Mouse (Mus musculus) ES-Bruce4 (cell line): ENCODE results near the gene Slc38a8. TPM values are rescaled to one million over a fixed set of nuclear protein-coding genes. Genes with fewer than 3 reads are reported as not detected.

Experiments
- H3K27ac ChIP-seq: 2 replicates; pipeline ENCODE4 v1.5.1; 2012; ENCODE audit warnings: low read length, inconsistent platforms; ENCODE audit not compliant: insufficient read depth
- H3K27me3 ChIP-seq: 2 replicates; pipeline ENCODE4 v1.6.1; 2012; ENCODE audit warnings: mild to moderate bottlenecking, low read length, inconsistent platforms; ENCODE audit not compliant: control insufficient read depth, poor library complexity, insufficient read depth, severe bottlenecking
- H3K36me3 ChIP-seq: 2 replicates; pipeline ENCODE4 v1.6.1; 2012; ENCODE audit warnings: inconsistent platforms, mild to moderate bottlenecking, low read length, moderate library complexity; ENCODE audit not compliant: control insufficient read depth, poor library complexity, insufficient read depth, severe bottlenecking
- H3K4me1 ChIP-seq: one replicate; pipeline ENCODE4 v1.8.1; 2011; ENCODE audit warnings: low read length; ENCODE audit not compliant: control insufficient read depth, insufficient read depth
- H3K4me3 ChIP-seq: 2 replicates; pipeline ENCODE4 v1.5.1; 2011; ENCODE audit warnings: low read depth, mild to moderate bottlenecking, low read length
- H3K9ac ChIP-seq: 2 replicates; pipeline ENCODE4 v1.6.1; 2012; ENCODE audit warnings: low read depth, mild to moderate bottlenecking, inconsistent platforms; ENCODE audit not compliant: poor library complexity, severe bottlenecking
- H3K9me3 ChIP-seq: replicated peaks from 2 replicates; pipeline ENCODE4 v1.6.1; 2012; ENCODE audit warnings: mild to moderate bottlenecking, low read length, inconsistent platforms; ENCODE audit not compliant: control insufficient read depth, poor library complexity, insufficient read depth, severe bottlenecking
- CTCF ChIP-seq: IDR thresholded peaks from one replicate; pipeline ENCODE4 v1.8.1; 2011; ENCODE audit warnings: low read depth, low read length
- EP300 ChIP-seq: IDR thresholded peaks from 2 replicates; pipeline ENCODE4 v1.6.1; 2011; ENCODE audit warnings: low read depth, low read length; ENCODE audit not compliant: insufficient read depth
- POLR2A ChIP-seq: IDR thresholded peaks from one replicate; pipeline ENCODE4 v1.8.1; 2011; ENCODE audit warnings: low read length; ENCODE audit not compliant: insufficient read depth
- polyA plus RNA-seq: library from polyadenylated mRNA; stranded (reverse); fragments of >200 nt; gene quantifications from 2 replicates; pipeline ENCODE4 v1.2.4, GENCODE M21; 2011; ENCODE audit warnings: low read depth; ENCODE audit not compliant: missing spikeins, insufficient read depth, insufficient read length

Gene Slc38a8
- polyA plus RNA-seq, 1 experiment: not detected

DNA sequence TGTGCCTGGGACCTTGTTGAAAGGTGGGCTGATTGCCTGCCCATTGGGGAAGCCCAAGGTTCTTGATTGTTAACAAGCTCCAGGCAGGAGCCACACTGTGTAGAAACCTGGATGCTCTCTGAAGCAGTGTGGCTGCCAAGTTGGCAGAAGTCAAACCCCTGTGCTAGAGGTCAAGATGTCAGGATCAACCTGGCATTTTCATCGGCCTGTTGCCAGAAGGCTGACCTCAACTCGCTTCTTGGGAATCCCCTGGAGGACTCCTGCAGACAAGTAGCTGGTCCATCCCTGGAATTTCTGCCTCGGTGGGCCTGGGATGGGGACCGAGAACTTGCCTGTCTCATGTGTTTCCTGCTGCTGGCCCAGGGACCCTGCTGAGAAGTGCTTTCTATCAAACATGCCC lies 613 bp upstream of the Slc38a8 start:
- H3K9me3 ChIP-seq: no peaks in the 10 kb centered on the region
- no peak overlapping the region for H3K27ac ChIP-seq
- no peak overlapping the region for H3K4me3 ChIP-seq
- no peaks in the 10 kb centered on the region for H3K27me3 ChIP-seq
- no peaks in the 10 kb centered on the region for H3K36me3 ChIP-seq
- H3K9ac ChIP-seq: no peak overlapping the region
- TF ChIP-seq EP300: no peak
- TF ChIP-seq CTCF: no peak
- no peak for TF ChIP-seq POLR2A
- H3K4me1 ChIP-seq: peaks cover 7% of the 10 kb centered on the region

GRCm38 (mm10) chr8:119499836-119500235 lies 1.7 kb downstream of the Slc38a8 start:
- Histone ChIP-seq H3K9me3 (no peaks in the 10 kb centered on the region), H3K9ac (no peak overlapping the region), H3K4me1 (peaks cover 7% of the 10 kb centered on the region), H3K36me3 (no peaks in the 10 kb centered on the region), H3K27me3 (no peaks in the 10 kb centered on the region), H3K27ac (no peak overlapping the region), H3K4me3 (no peak overlapping the region)
- TF ChIP-seq POLR2A: no peak

GRCm38 (mm10) chr8:119496848-119497247 lies 4.7 kb downstream of the Slc38a8 start:
- Histone ChIP-seq H3K9me3 (no peaks in the 10 kb centered on the region), H3K27ac (no peak overlapping the region), H3K4me3 (no peak overlapping the region), H3K4me1 (peaks cover 7% of the 10 kb centered on the region), H3K36me3 (no peaks in the 10 kb centered on the region), H3K27me3 (no peaks in the 10 kb centered on the region), H3K9ac (no peak overlapping the region)
- no peak for TF ChIP-seq EP300
- TF ChIP-seq CTCF: peak; percentile 85

DNA sequence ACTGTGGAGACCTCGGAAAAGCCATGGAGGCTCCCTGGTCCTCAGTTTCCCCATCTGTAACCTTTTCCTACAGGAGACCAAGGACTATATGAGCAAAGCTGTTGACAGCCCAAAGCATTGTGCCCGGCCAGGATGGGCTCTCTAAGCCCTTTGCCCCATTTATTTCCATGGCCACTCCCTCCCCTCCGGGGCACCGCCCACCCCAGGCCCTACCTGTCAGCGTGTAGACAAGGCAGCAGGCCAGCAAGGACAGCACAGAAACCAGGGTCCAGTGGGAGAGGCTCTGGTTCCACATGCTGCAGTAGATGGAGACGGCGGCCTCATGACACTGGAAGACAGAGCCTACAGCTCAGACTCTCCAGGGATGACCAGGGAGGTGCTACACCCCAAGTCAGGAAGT lies 14.4 kb downstream of the Slc38a8 start:
- no peak overlapping the region for H3K27ac ChIP-seq

DNA sequence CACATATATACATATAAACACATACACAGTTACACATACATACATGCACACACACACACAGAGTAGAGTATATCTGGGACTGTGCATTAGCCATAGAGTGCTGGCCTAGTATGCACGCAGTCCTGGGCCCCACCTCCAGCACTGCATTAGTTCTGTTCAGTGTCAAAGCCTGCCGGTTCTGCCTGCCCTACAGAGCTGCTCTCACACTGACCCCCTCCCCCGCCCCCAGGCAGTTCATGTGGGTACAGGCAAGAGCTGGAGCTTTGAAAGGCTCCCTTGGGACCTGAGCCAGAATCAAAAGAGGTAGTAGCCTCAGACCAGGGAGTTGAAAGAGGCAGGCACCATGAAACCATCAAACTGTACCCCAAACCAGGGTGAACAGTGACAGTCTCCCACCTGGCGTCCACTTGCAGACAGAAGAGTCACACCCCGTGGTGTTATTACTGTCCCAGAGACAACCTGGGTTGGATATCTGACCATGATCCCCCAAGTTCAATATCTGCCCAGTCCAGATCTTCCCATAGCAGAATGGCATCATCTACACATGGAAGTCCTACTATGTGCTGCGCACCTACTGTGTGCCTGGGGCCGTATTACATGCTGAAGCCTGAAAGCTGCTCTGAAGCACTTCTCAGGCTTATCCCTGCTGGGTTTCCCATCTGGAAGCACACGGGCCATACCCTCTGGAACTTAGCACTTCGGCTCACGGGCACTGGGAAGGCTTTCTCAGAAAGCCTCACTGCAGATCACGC lies 17.2 kb downstream of the Slc38a8 start:
- Histone ChIP-seq H3K9me3 (no peaks in the 10 kb centered on the region), H3K27me3 (no peaks in the 10 kb centered on the region), H3K4me3 (no peak overlapping the region), H3K36me3 (no peaks in the 10 kb centered on the region), H3K9ac (no peak overlapping the region), H3K4me1 (no peaks in the 10 kb centered on the region), H3K27ac (no peak overlapping the region)
- TF ChIP-seq CTCF: no peak
- TF ChIP-seq EP300: no peak
- no peak for TF ChIP-seq POLR2A

More for the DNA sequence above, 14.4 kb downstream of the Slc38a8 start:
- Histone ChIP-seq H3K27me3 (no peaks in the 10 kb centered on the region), H3K9ac (no peak overlapping the region), H3K36me3 (no peaks in the 10 kb centered on the region), H3K4me3 (no peak overlapping the region), H3K4me1 (no peaks in the 10 kb centered on the region), H3K9me3 (no peaks in the 10 kb centered on the region)
- TF ChIP-seq EP300 (no peak), CTCF (no peak), POLR2A (no peak)

- no peak overlapping the region for H3K9ac ChIP-seq
Measured at GRCm38 (mm10) chr8:119478684-119479083, 22.8 kb downstream of the Slc38a8 start.

More at GRCm38 (mm10) chr8:119478684-119479083, 22.8 kb downstream of the Slc38a8 start:
- H3K36me3 ChIP-seq: no peaks in the 10 kb centered on the region
- peaks cover 4% of the 10 kb centered on the region for H3K4me1 ChIP-seq
- peak; percentile 53; the same call in 1 of the 2 replicates for TF ChIP-seq EP300
- TF ChIP-seq POLR2A: no peak
- H3K27me3 ChIP-seq: no peaks in the 10 kb centered on the region
- H3K4me3 ChIP-seq: no peak overlapping the region
- no peaks in the 10 kb centered on the region for H3K9me3 ChIP-seq
- no peak overlapping the region for H3K27ac ChIP-seq
